Mouse (Mus musculus) left cerebral cortex, postnatal 14 days (tissue): ENCODE measurements around the gene Glod5. TPM values are rescaled to one million over a fixed set of nuclear protein-coding genes. Genes with fewer than 3 reads are reported as not detected.
A peak's percentile ranks its signal among the peaks of the same experiment; 100 is the strongest.
"Not testable (repeated sequence)": the region's sequence is repeated elsewhere in the genome, so short reads cannot be mapped to it uniquely, and the experiment has no call there.

ENCODE experiments used
- DNase-seq, 2 experiments: peaks; one replicate each; pipeline ENCODE4 v3.0.0; 2021 to 2022; ENCODE audit warnings: low spot score in 2 of 2, mixed read lengths in 1 of 2
- intact Hi-C: fragments of 180-260 bp; cut with DNase I; formaldehyde crosslinking; loops from one replicate; pipeline ENCODE4 v1.15.1; 2025
- long read RNA-seq, 2 experiments: library from polyadenylated mRNA; stranded (forward); transcript quantifications; one replicate each; pipeline ENCODE4 v2.0.0; 2021
- total RNA-seq, 2 experiments: library from RNA; stranded (reverse); gene quantifications; 2 replicates each; pipeline ENCODE4 v1.2.3; 2021

Glod5 gene
- total RNA-seq = under 1 TPM in 1 of 2 experiments, not detected in 1; 0.75 TPM
- long read RNA-seq, experiment 1 = 0 reads
- long read RNA-seq, experiment 2 = 0 reads

- no peak for DNase-seq
- intact Hi-C loops = loop anchor here (5.0 kb wide), 1 partner anchor 106 kb away; no protein-coding TSS in a partner anchor
These were observed at the start of gene Glod5 for GRCm38 (mm10) chrX:8018286-8018685. Glod5 (minus strand) TSS chrX:8018492.

GRCm38 (mm10) chrX:8051044-8051781 lies 32.9 kb upstream of the Glod5 start:
- intact Hi-C loops = not testable (repeated sequence)

GRCm38 (mm10) chrX:8033009-8033408 lies 14.7 kb upstream of the Glod5 start:
- intact Hi-C loops = no loop called here
- no peak for DNase-seq

More at GRCm38 (mm10) chrX:8051044-8051781, 32.9 kb upstream of the Glod5 start:
- DNase-seq = not testable (repeated sequence)

- no peak for DNase-seq
These were observed 8.5 kb upstream of the Glod5 start for GRCm38 (mm10) chrX:8026811-8027210.

GRCm38 (mm10) chrX:8024795-8025194 lies 6.5 kb upstream of the Glod5 start:
- no peak for DNase-seq
- intact Hi-C loops = no loop called here

More at GRCm38 (mm10) chrX:8026811-8027210, 8.5 kb upstream of the Glod5 start:
- intact Hi-C loops = no loop called here

- peak in 1 of 2 experiments; percentile 15 for DNase-seq
- intact Hi-C loops = no loop called here
These were observed 2.0 kb upstream of the Glod5 start for GRCm38 (mm10) chrX:8020111-8020778.

GRCm38 (mm10) chrX:8017142-8017541 lies 1.1 kb downstream of the Glod5 start:
- peak; percentile 5 to 13 for DNase-seq
- intact Hi-C loops = loop anchor here (5.0 kb wide), 1 partner anchor 105 kb away; no protein-coding TSS in a partner anchor

GRCm38 (mm10) chrX:8015675-8016074 lies 2.6 kb downstream of the Glod5 start:
- intact Hi-C loops = loop anchor here (5.0 kb wide), 1 partner anchor 103 kb away; no protein-coding TSS in a partner anchor

GRCm38 (mm10) chrX:8013569-8014314 lies 4.5 kb downstream of the Glod5 start:
- intact Hi-C loops = no loop called here

More at GRCm38 (mm10) chrX:8015675-8016074, 2.6 kb downstream of the Glod5 start:
- not testable (repeated sequence) for DNase-seq

GRCm38 (mm10) chrX:8013157-8013556 lies 5.1 kb downstream of the Glod5 start:
- intact Hi-C loops = no loop called here
- DNase-seq = no peak

More at GRCm38 (mm10) chrX:8013569-8014314, 4.5 kb downstream of the Glod5 start:
- no peak for DNase-seq

- intact Hi-C loops = not testable (repeated sequence)
These were observed 8.9 kb downstream of the Glod5 start for GRCm38 (mm10) chrX:8009356-8009755.

GRCm38 (mm10) chrX:8008543-8008942 lies 9.7 kb downstream of the Glod5 start:
- intact Hi-C loops = no loop called here
- DNase-seq = no peak

More at GRCm38 (mm10) chrX:8009356-8009755, 8.9 kb downstream of the Glod5 start:
- DNase-seq = not testable (repeated sequence)

- DNase-seq = no peak
- intact Hi-C loops = no loop called here
These were observed 15.3 kb downstream of the Glod5 start for GRCm38 (mm10) chrX:8002971-8003370.

- intact Hi-C loops = no loop called here
- DNase-seq = no peak
These were observed 16.3 kb downstream of the Glod5 start for GRCm38 (mm10) chrX:8002001-8002400.

- no peak for DNase-seq
- intact Hi-C loops = no loop called here
These were observed 17.6 kb downstream of the Glod5 start for GRCm38 (mm10) chrX:8000546-8001192.

- intact Hi-C loops = no loop called here
These were observed 25.1 kb downstream of the Glod5 start for GRCm38 (mm10) chrX:7993068-7993735.

GRCm38 (mm10) chrX:7992379-7993067 lies 25.8 kb downstream of the Glod5 start:
- intact Hi-C loops = no loop called here

More at GRCm38 (mm10) chrX:7993068-7993735, 25.1 kb downstream of the Glod5 start:
- no peak for DNase-seq

GRCm38 (mm10) chrX:7981368-7981767 lies 36.9 kb downstream of the Glod5 start:
- no peak for DNase-seq
- intact Hi-C loops = no loop called here

More at GRCm38 (mm10) chrX:7992379-7993067, 25.8 kb downstream of the Glod5 start:
- DNase-seq = no peak
